Mouse (Mus musculus) megakaryocyte, embryonic 14.5 days (primary cell): ENCODE measurements at regions not wholly inside any gene's neighbourhood (a gene's known extent, or its start where the extent isn't known, plus 50 kb on each side); places are given as distances from the start of the nearest gene placed in this dataset.

Experiments used
- FLI1 ChIP-seq: IDR thresholded peaks from 2 replicates; pipeline ENCODE4 v1.6.1; 2012; ENCODE audit warnings: low read length, inconsistent platforms, mixed read lengths
- GATA1 ChIP-seq: IDR thresholded peaks from 3 replicates; pipeline ENCODE4 v1.6.1; 2012; ENCODE audit warnings: mixed read lengths, low read length, inconsistent platforms, borderline replicate concordance

DNA sequence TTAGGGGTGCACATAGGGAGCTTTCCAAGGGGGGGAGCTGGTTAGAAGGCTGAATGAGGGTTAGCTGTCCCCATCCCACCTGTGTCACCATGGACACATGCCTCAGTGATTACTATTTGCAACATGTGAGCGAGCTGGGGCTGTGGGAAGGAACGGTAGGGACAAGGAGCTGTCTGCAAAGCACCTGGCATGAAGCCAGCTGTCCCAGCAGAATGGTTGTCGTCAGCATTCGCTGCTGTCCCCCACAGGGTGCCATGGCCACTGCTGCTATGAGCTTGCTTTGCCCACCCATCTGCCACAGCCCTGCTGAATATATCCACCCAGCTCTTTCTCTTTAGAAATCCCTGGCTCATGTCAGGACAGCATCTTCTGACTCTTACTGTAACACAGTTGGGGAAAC lies 96.8 kb upstream of the Gm26897 start:
- no peak for TF ChIP-seq FLI1
- no peak for TF ChIP-seq GATA1
